Mouse (Mus musculus) cerebellum, adult 8-10 months (tissue): Measurements from ENCODE around the gene Gli2.

Source experiments
- DNase-seq: peaks from one replicate; pipeline ENCODE4 v3.0.0; 2022

The Gli2 gene

GRCm38 (mm10) chr1:118895026-118895762 lies 158.2 kb downstream of the Gli2 start:
- no peak for DNase-seq

DNA sequence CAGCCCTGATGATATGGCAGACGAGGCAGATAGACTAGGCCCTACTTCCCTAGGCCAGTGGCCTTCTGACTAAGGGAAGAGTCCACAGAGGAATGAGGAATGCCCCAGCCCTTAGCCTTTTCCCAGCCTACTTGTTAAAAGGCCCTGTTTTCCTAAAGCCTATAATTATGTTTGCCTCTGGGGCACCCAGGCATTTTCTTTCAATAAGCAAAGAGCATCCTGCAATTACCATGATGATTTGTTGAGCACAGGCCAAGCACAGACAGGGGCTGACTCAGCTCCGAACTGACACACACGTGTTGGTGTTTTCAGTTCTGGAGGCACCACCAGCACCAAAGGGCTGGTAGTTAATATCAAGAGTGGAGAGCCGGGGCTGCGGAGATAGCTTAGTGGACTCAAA lies 162.0 kb downstream of the Gli2 start:
- no peak for DNase-seq

DNA sequence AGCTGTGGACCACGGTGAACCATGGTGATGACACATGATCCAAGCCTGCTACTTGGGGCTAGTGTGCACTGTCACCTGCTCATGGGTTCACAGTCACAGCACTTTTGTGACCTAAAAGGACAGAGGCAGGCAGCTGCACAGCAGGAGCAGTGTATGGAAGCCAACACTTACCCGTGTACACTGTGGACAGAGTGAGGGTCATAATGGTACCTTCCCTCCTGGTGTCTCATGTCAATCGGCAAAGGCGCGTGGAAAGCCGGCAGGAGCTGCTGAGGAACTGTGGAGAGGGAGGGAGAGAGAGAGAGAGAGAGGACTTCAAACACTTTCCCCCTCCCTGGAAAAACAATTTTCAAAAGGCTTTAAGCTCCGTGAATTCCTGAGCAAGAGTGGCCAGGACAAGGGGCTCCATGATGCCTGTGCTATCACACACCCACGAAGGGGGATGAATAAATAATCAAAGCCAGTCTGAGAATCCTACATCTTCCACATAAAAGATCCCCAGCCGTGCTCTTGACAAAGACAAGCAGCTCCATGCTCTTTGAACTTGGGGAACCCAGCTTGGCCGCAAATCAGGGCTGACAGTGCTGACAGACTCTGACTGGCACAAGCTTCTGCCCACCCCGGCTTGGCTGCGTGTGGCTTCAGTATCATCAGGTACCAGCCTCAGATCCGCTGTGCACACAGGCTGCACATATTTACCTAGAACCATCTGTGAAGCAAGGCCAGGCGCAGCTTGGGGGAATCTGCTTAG lies 163.1 kb downstream of the Gli2 start:
- no peak for DNase-seq

GRCm38 (mm10) chr1:118880781-118881247 lies 172.6 kb downstream of the Gli2 start:
- no peak for DNase-seq

GRCm38 (mm10) chr1:118878291-118878690 lies 175.1 kb downstream of the Gli2 start:
- no peak for DNase-seq

- DNase-seq, result no peak
Measured at GRCm38 (mm10) chr1:118875227-118875626, 178.2 kb downstream of the Gli2 start.

- no peak for DNase-seq
Measured at GRCm38 (mm10) chr1:118873559-118873958, 179.9 kb downstream of the Gli2 start.

- DNase-seq, result peak; percentile 61
Measured at GRCm38 (mm10) chr1:118864735-118865134, 188.7 kb downstream of the Gli2 start.

DNA sequence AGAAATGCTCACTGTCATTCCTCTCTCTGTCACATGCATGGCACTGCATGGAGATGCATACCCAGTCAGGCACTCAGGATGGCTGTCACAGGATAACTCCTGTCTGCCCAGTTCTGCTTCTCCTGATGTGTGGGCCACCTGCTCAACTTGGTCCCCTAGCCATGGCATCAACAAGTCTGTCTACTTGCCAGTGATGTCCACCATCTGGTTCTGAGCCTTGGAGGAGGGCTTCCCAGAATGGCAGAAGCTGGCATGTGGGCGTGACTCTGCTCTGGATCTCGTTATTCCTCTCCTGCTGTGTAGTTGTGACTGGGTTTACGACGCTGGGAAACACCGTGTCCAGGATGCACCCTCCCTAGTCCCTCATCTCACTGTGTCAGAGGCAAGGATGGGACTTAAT lies 189.4 kb downstream of the Gli2 start:
- DNase-seq, result peak; percentile 7

- DNase-seq, result no peak
Measured at GRCm38 (mm10) chr1:118858101-118858500, 195.3 kb downstream of the Gli2 start.

GRCm38 (mm10) chr1:118830658-118831057 lies 222.8 kb downstream of the Gli2 start:
- no peak for DNase-seq

GRCm38 (mm10) chr1:118826614-118827013 lies 226.8 kb downstream of the Gli2 start:
- no peak for DNase-seq

- DNase-seq, result no peak
Measured at GRCm38 (mm10) chr1:118825467-118826219, 227.8 kb downstream of the Gli2 start.

DNA sequence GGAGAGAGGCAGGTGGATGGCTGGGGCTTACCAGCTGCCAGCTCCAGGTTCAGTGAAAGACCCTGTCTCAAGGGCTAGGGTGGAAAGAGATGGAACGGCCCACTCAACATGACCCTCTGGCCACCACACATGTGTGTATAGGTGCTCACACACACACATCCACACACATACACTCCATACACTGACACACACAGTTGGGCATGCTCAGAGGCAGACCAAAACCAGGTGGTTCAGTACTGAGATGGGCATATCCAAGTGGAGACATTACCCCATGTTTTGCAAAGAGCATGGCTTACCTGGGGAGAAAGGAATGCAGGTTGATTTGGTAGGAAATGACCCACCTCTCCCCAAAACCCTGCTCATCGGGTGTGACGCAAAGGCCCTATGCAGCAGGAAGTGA lies 228.4 kb downstream of the Gli2 start:
- DNase-seq, result no peak

GRCm38 (mm10) chr1:118822258-118822657 lies 231.2 kb downstream of the Gli2 start:
- DNase-seq, result no peak

DNA sequence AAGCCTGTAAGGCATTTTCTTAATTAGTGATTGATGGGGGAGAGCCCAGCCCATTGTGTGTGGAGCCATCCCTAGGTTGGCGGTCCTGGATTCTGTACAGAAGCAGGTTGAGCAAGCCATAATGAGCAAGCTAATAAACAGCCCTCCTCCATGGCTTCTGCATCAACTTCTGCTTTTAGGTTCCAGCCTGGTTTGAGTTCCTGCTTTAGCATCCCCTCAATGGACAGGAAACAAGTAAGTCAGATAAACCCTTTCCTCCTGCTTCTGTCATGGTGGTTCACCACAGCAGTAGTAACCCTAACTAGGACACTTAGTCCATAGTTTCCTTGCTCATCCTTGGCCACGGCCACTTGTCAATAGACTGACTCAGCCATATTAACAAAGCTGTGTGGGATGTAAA lies 238.4 kb downstream of the Gli2 start:
- no peak for DNase-seq

DNA sequence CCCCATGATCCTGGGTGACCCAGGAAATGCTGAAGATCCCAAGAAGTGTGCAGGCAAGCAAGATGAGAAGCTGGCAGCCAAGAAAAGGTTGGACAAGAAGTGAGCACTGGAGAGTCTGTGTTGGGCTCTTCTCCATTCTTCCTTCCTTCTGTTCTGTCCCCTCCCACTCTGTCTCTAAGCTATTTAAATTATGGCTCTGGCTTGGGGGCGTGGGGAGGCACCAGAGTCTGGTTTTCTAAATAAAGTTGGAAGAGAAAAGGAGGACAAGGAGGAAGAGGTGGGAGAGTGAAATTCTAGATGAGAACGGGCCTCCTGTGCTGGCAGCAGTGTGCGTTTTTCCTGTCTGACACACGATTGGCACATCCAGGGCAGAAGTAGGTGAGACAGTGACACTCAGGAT lies 243.1 kb downstream of the Gli2 start:
- DNase-seq, result no peak

DNA sequence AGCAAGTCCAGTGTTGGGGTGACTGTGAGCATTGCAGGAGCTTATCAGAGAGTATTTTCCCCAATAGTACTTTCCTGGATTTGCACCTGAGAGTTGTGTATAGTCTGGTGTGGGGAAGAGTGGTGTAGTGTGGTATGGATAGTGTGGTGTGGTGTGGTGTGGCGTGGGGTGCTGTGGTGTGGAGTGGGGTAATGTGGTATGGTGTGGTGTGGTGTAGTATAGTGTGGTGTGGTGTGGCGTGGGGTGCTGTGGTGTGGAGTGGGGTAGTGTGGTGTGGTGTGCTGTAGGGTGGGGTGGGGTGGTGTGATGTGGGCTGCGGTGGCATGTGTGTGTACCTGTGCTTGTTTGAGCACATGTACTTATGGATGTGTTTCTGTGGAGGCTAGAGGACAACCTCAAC lies 246.7 kb downstream of the Gli2 start:
- DNase-seq, result no peak

GRCm38 (mm10) chr1:118802166-118802565 lies 251.3 kb downstream of the Gli2 start:
- no peak for DNase-seq

DNA sequence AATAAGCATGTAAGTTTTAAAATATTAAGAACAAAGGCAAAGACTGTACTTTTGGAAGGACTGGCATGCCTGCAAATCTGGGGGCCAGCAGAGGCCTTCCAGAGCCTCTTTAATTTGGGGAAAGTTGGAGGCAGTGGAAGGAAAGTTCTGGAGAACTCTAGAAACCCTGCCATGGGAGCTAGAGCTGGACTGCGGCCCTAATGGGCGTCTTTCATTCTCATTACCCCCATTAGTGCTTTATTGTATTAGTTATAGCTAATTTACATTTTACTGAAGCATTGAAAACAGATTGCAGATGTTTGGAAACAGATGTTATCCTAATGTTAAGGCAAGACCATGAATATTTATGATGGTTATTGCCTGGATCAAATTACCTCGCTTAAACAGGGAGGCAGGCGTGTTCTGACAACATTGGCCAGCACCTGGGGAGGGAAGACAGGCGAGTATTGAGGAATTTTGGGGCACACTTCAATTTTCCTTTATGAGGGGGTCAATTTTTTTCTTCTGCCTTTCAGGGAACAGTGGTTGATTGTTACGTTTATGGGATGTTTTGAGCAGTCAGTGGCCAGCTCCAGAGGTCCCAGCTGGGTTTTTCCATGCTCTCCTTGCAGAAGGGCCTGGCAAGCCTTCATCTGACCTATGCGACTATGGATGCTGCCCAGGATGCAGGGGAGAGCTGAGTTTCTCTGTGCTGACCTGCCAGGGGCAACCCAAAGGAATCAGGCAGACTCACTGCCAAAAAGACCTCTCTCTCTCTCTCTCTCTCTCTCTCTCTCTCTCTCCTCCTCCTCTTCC lies 253.9 kb downstream of the Gli2 start:
- no peak for DNase-seq

DNA sequence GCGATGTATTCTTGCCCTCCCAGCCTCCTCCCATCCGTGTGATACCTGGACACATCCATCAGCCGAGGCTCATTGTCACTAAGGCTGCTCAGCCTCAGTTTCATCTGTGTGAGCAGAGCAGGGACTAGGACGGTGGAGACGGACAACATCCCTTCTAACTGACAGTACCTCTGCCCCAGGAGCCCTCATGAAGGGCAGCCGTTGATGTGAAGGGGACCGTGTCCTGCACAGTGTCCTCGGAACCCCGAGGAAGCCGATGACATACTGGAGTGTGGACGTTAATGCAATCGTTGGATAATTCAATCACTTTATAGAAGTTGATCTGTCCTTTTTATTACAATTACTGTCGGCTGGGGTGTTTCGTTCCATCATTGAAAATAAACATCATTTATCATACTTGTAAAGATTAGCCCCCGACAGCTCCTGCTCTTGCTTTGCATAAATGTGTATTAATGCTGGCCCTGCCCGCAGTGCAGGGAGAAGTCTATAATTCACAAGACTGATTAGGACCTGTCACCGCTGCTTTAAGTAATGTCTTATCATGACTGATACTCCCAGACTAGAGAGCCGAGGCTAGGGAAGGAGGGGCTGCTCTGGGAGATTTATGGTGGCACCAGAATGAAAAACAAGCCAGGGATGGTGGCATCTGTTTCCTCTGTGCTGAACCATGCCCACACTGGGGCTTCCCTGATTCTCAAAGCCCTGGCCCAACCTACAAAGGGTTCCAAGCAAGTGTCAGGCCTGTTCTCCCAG lies 257.8 kb downstream of the Gli2 start:
- DNase-seq, result no peak

DNA sequence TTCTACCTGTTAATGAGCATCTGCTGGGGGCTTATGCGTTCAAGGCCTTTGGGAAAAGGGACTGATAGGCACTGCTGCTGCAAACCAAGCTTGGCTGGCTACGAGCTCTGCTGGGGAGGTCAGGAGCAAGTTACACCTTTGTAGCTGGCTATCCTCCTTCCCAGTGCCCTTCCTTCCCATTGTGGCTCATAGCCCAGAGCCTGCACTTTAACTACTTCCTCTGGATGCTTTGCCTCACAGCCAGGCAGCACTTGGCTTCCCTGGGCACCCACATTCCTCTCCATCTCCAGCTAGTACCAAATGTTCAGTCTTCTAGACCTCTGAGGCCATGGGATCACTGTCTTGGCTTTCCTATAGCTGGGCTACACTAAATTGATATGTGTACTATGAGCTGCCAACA lies 263.5 kb downstream of the Gli2 start:
- DNase-seq, result peak; percentile 19
